Mouse (Mus musculus): ENCODE data around the gene Prlr.

- TF ChIP-seq POLR2A (IDR thresholded peaks at IDR 0.05; ENCODE audit: insufficient read depth, low read depth, low read length) = no peak
- no peak for TF ChIP-seq CTCF (IDR thresholded peaks at IDR 0.05; ENCODE audit: insufficient read depth, low read depth, low read length)
Measured at GRCm38 (mm10) chr15:10240228-10240795, 63.3 kb downstream of the Prlr start.

All from olfactory bulb, adult 2 months (tissue).